Mouse (Mus musculus): Measurements from ENCODE around the gene Hdgfl3.
"Not testable (repeated sequence)": the region's sequence is repeated elsewhere in the genome, so short reads cannot be mapped to it uniquely, and the experiment has no call there.

DNA sequence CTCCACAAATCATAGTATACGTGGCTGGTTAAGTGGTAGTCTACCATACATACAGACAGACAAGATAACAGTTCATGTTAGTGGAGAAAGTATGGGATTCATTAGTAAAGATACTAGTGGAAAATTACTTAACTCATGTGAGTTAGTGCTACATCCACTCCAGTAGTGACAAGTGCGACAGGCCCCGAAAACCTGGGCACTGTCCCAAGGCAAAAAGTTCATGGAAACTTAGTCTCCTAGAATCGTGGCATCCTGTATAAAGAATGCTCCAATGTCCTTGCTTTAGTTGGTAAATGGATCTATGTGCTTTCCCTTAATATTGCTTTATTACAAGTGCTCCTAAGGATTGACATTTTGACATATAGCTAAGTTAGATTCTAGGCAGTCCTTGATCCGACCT lies 96.5 kb downstream of the Hdgfl3 start:
- not testable (repeated sequence) for TF ChIP-seq CTCF, EP300 (IDR thresholded peaks at IDR 0.05; ENCODE audit: low read depth)

All from heart, postnatal 0 days (tissue).